Mouse (Mus musculus) stomach, embryonic 14.5 days (tissue): ENCODE data around the gene Dusp13. TPM values are rescaled to one million over a fixed set of nuclear protein-coding genes. Genes with fewer than 3 reads are reported as not detected.

Source experiments
- ATAC-seq: fragments of 200-750 bp; cut with Nextera tagmentation; 2 replicates; pipeline ENCODE4 v1.8.0; 2017; ENCODE audit warnings: low read depth, moderate TSS enrichment; ENCODE audit not compliant: insufficient number of reproducible peaks, insufficient read depth, low FRiP score
- H3K27ac ChIP-seq: fragments of 300-500 bp; sonication (generic); 2 replicates; pipeline ENCODE4 v1.5.1; 2014; ENCODE audit warnings: mild to moderate bottlenecking, low read length, moderate library complexity, mixed read lengths
- H3K27me3 ChIP-seq: fragments of 300-500 bp; sonication (generic); 2 replicates; pipeline ENCODE4 v1.6.1; 2014; ENCODE audit warnings: low read length, control low read depth, mixed read lengths; ENCODE audit not compliant: control insufficient read depth, insufficient read depth
- H3K36me3 ChIP-seq: fragments of 300-500 bp; sonication (generic); 2 replicates; pipeline ENCODE4 v1.6.1; 2014; ENCODE audit warnings: mild to moderate bottlenecking, control low read depth, low read length, moderate library complexity, mixed read lengths; ENCODE audit not compliant: control insufficient read depth, insufficient read depth
- H3K4me1 ChIP-seq: fragments of 300-500 bp; sonication (generic); 2 replicates; pipeline ENCODE4 v1.6.1; 2014; ENCODE audit warnings: low read length, control low read depth, mixed read lengths; ENCODE audit not compliant: control insufficient read depth, insufficient read depth
- H3K4me2 ChIP-seq: fragments of 300-500 bp; sonication (generic); replicated peaks from 2 replicates; pipeline ENCODE4 v1.6.1; 2014; ENCODE audit warnings: low read depth, low read length, control low read depth
- H3K4me3 ChIP-seq: fragments of 300-500 bp; sonication (generic); 2 replicates; pipeline ENCODE4 v1.5.1; 2014; ENCODE audit warnings: low read depth, low read length, control low read depth
- H3K9ac ChIP-seq: fragments of 300-500 bp; sonication (generic); replicated peaks from 2 replicates; pipeline ENCODE4 v1.6.1; 2014; ENCODE audit warnings: low read depth, mild to moderate bottlenecking, control low read depth, low read length, moderate library complexity, mixed read lengths
- H3K9me3 ChIP-seq: fragments of 300-500 bp; sonication (generic); 2 replicates; pipeline ENCODE4 v1.6.1; 2016; ENCODE audit warnings: low read depth, low read length, control low read depth; ENCODE audit not compliant: control insufficient read depth
- WGBS: fragments of 180-500 bp; shearing (Covaris S2); extraction: QIAGEN DNeasy Blood & Tissue Kit; methylation state at CpG from one replicate; pipeline ENCODE4 v1.1.7; 2014; 5-methylcytosine and 5-hydroxymethylcytosine counted together
- polyA plus RNA-seq: library from polyadenylated mRNA; unstranded; fragments of >200 nt; fragmentation: Nextera tagmentation; extraction: Ambion mirVana; gene quantifications from 2 replicates; pipeline ENCODE4 v1.2.1, GENCODE M21; 2014

Dusp13 gene
- polyA plus RNA-seq, 1 experiment from 2014 or later: not detected

DNA sequence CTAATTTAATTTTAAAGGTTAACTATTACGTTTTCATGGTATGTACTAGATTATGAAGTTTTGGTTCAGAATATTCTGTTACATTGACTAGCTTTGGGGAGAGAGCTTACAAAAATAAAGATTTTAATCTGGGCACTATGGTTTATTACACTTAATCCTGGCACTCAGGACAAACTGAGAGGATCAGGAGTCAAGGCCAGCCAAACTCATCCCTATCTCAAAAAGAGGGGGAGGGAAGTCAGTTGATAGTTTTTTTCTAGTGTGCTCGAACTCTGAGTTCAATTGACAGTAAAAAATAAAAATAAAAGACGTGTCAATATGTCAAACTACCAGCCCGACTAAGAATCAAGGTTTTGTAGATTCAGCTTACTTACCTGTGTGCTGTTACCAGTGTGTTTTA, 2.4 kb upstream of the Dusp13 start:
- H3K27me3 ChIP-seq: no peaks in the 10 kb centered on the region
- H3K4me3 ChIP-seq: no peak overlapping the region
- no peak overlapping the region for H3K9ac ChIP-seq
- no peak for ATAC-seq
- no peaks in the 10 kb centered on the region for H3K36me3 ChIP-seq
- H3K27ac ChIP-seq: no peak overlapping the region
- H3K4me2 ChIP-seq: no peak overlapping the region
- no peaks in the 10 kb centered on the region for H3K9me3 ChIP-seq
- H3K4me1 ChIP-seq: peaks cover 4% of the 10 kb centered on the region; the same call in 1 of the 2 replicates
- 73% methylated on average over 4 of the region's 4 CpGs for WGBS

GRCm38 (mm10) chr14:21752411-21752810, 1.4 kb upstream of the Dusp13 start:
- no peaks in the 10 kb centered on the region for H3K27me3 ChIP-seq
- WGBS: 89% methylated on average over 3 of the region's 3 CpGs

GRCm38 (mm10) chr14:21750008-21750880, 737 bp downstream of the Dusp13 start, which contains the start of gene Samd8:
Samd8 (plus strand) TSS chr14:21750531.
- peaks cover 4% of the 10 kb centered on the region; the same call in 1 of the 2 replicates for H3K4me1 ChIP-seq
- ATAC-seq: peak; percentile 86
- no peaks in the 10 kb centered on the region for H3K36me3 ChIP-seq
- peak within 1 kb of the TSS; percentile 83 for H3K27ac ChIP-seq
- WGBS: 6% methylated on average over 52 of the region's 52 CpGs
- no peaks in the 10 kb centered on the region for H3K9me3 ChIP-seq
- H3K4me3 ChIP-seq: peak within 1 kb of the TSS; percentile 98
- peak within 1 kb of the TSS; percentile 76 for H3K9ac ChIP-seq
- H3K4me2 ChIP-seq: peak within 1 kb of the TSS; percentile 66
- no peaks in the 10 kb centered on the region for H3K27me3 ChIP-seq

More at GRCm38 (mm10) chr14:21752411-21752810, 1.4 kb upstream of the Dusp13 start:
- H3K4me1 ChIP-seq: peaks cover 4% of the 10 kb centered on the region; the same call in 1 of the 2 replicates
- H3K36me3 ChIP-seq: no peaks in the 10 kb centered on the region
- no peak overlapping the region for H3K9ac ChIP-seq
- H3K27ac ChIP-seq: no peak overlapping the region
- ATAC-seq: no peak
- H3K9me3 ChIP-seq: no peaks in the 10 kb centered on the region
- H3K4me3 ChIP-seq: no peak overlapping the region
- H3K4me2 ChIP-seq: no peak overlapping the region; the same call in 1 of the 2 replicates

GRCm38 (mm10) chr14:21748142-21748870, 2.7 kb downstream of the Dusp13 start:
- WGBS: 42% methylated on average over 15 of the region's 15 CpGs
- no peaks in the 10 kb centered on the region for H3K27me3 ChIP-seq
- H3K36me3 ChIP-seq: no peaks in the 10 kb centered on the region
- H3K9ac ChIP-seq: no peak overlapping the region
- no peaks in the 10 kb centered on the region for H3K9me3 ChIP-seq
- no peak overlapping the region for H3K27ac ChIP-seq
- no peak overlapping the region for H3K4me2 ChIP-seq
- H3K4me3 ChIP-seq: no peak overlapping the region
- ATAC-seq: no peak
- H3K4me1 ChIP-seq: peaks cover 4% of the 10 kb centered on the region; the same call in 1 of the 2 replicates

DNA sequence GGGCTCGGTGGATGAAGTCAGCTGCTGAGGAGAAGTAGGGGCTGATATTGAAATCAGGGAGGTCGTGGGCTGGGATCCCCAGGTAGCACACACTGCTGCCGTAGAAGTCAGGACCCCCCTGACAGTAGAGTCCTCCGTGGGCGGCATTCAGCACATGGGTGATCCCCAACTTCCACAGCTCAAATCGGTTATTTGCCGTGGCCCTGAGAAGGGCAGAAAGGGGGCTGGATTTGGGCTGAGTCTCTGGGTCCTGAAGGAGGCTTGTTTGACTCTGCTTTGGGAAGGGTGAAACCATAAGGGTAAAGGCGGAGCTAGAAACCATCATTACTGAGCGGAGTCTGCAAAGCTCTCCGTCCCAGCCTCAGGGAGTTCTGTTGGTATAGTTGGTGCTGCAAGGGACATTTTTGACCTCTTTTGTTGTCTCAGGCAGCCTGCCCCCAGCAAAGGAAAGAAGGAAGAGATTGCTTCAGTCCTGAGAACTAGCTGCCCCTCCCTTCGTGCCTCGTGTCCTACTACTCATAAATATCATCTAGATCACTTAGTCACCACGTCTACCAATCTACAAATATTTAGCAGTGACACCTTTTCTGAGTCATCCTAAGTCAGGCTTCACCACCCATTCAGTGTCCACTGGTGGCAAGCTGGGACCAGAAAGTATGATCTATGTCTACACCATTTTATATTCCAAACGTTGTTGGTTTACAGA, 3.4 kb downstream of the Dusp13 start:
- no peak overlapping the region for H3K4me3 ChIP-seq
- H3K27me3 ChIP-seq: no peaks in the 10 kb centered on the region
- H3K9me3 ChIP-seq: no peaks in the 10 kb centered on the region
- H3K27ac ChIP-seq: no peak overlapping the region
- WGBS: 76% methylated on average over 14 of the region's 14 CpGs
- peaks cover 4% of the 10 kb centered on the region; the same call in 1 of the 2 replicates for H3K4me1 ChIP-seq
- no peaks in the 10 kb centered on the region for H3K36me3 ChIP-seq
- ATAC-seq: no peak
- H3K4me2 ChIP-seq: no peak overlapping the region
- H3K9ac ChIP-seq: no peak overlapping the region

GRCm38 (mm10) chr14:21746846-21747245, 4.1 kb downstream of the Dusp13 start:
- Histone ChIP-seq H3K27me3 (no peaks in the 10 kb centered on the region), H3K9ac (no peak overlapping the region), H3K4me1 (peaks cover under 1% of the 10 kb centered on the region; the same call in 1 of the 2 replicates), H3K4me3 (no peak overlapping the region), H3K27ac (no peak overlapping the region), H3K36me3 (no peaks in the 10 kb centered on the region), H3K9me3 (no peaks in the 10 kb centered on the region), H3K4me2 (no peak overlapping the region)
- WGBS: 81% methylated on average over 2 of the region's 2 CpGs
- no peak for ATAC-seq

GRCm38 (mm10) chr14:21746251-21746650, 4.7 kb downstream of the Dusp13 start:
- Histone ChIP-seq H3K4me1 (no peaks in the 10 kb centered on the region), H3K4me3 (no peak overlapping the region), H3K4me2 (no peak overlapping the region), H3K9me3 (no peaks in the 10 kb centered on the region), H3K27me3 (no peaks in the 10 kb centered on the region), H3K9ac (no peak overlapping the region), H3K36me3 (no peaks in the 10 kb centered on the region), H3K27ac (no peak overlapping the region)
- 92% methylated on average over 8 of the region's 8 CpGs for WGBS
- ATAC-seq: no peak

DNA sequence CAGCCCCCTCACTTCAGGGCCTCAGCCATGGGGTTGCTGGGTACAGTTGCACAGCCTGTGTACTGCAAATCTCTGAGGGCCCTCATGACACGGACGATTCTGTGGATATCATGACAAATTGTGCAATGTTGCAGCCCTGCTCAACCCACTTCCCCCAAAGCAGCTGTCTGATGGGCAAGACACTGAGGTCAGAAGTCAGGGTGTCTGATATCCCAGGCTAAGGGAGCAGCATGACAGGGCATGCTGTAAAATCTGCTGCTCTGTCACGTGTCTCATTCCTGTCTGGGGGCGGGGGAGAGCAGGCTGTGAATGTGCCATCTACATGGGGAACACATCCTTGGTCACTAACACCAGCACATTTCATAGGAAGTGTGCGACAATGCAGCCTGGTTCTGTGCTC, 5.8 kb downstream of the Dusp13 start:
- no peak overlapping the region for H3K27ac ChIP-seq
- H3K4me3 ChIP-seq: no peak overlapping the region
- no peaks in the 10 kb centered on the region for H3K4me1 ChIP-seq
- H3K36me3 ChIP-seq: no peaks in the 10 kb centered on the region
- H3K27me3 ChIP-seq: no peaks in the 10 kb centered on the region
- 70% methylated on average over 5 of the region's 5 CpGs for WGBS
- H3K9ac ChIP-seq: no peak overlapping the region
- H3K9me3 ChIP-seq: no peaks in the 10 kb centered on the region
- no peak overlapping the region for H3K4me2 ChIP-seq
- ATAC-seq: no peak
